Mouse (Mus musculus) neural tube, embryonic 13.5 days (tissue): ENCODE data around the gene Mta1. TPM values are rescaled to one million over a fixed set of nuclear protein-coding genes. Genes with fewer than 3 reads are reported as not detected.
A peak's percentile ranks its signal among the peaks of the same experiment; 100 is the strongest.

Experiments
- ATAC-seq: fragments of 200-750 bp; cut with Nextera tagmentation; 2 replicates; pipeline ENCODE4 v1.8.0; 2017; ENCODE audit warnings: low read depth, mild to moderate bottlenecking, moderate TSS enrichment, moderate library complexity
- H3K27ac ChIP-seq: fragments of 300-500 bp; sonication (generic); replicated peaks from 2 replicates; pipeline ENCODE4 v1.5.1; 2015; ENCODE audit warnings: moderate library complexity, mild to moderate bottlenecking, inconsistent platforms
- H3K27me3 ChIP-seq: fragments of 300-500 bp; sonication (generic); 2 replicates; pipeline ENCODE4 v1.6.1; 2015; ENCODE audit warnings: mild to moderate bottlenecking, inconsistent platforms
- H3K36me3 ChIP-seq: fragments of 300-500 bp; sonication (generic); 2 replicates; pipeline ENCODE4 v1.6.1; 2015; ENCODE audit warnings: mild to moderate bottlenecking, inconsistent platforms
- H3K4me1 ChIP-seq: fragments of 300-500 bp; sonication (generic); replicated peaks from 2 replicates; pipeline ENCODE4 v1.6.1; 2015; ENCODE audit warnings: inconsistent platforms
- H3K4me2 ChIP-seq: fragments of 300-500 bp; sonication (generic); 2 replicates; pipeline ENCODE4 v1.6.1; 2015; ENCODE audit warnings: inconsistent platforms, mild to moderate bottlenecking, moderate library complexity
- H3K4me3 ChIP-seq: fragments of 300-500 bp; sonication (generic); 2 replicates; pipeline ENCODE4 v1.5.1; 2015; ENCODE audit warnings: mild to moderate bottlenecking, inconsistent platforms
- H3K9ac ChIP-seq: fragments of 300-500 bp; sonication (generic); 2 replicates; pipeline ENCODE4 v1.6.1; 2015; ENCODE audit warnings: moderate library complexity, mild to moderate bottlenecking, inconsistent platforms
- H3K9me3 ChIP-seq: fragments of 300-500 bp; sonication (generic); 2 replicates; pipeline ENCODE4 v1.6.1; 2016; ENCODE audit warnings: inconsistent platforms
- WGBS: fragments of 180-500 bp; shearing (Covaris S2); methylation state at CpG from one replicate; pipeline ENCODE4 v1.1.7; 2015; 5-methylcytosine and 5-hydroxymethylcytosine counted together
- microRNA-seq: library from miRNA; unstranded; fragments of <30 nt; microRNA quantifications from one replicate; pipeline ENCODE4, GENCODE M21; 2016
- polyA plus RNA-seq: library from polyadenylated mRNA; unstranded; fragments of >200 nt; fragmentation: Nextera tagmentation; extraction: Ambion mirVana; gene quantifications from 2 replicates; pipeline ENCODE4 v1.2.1, GENCODE M21; 2015

The Mta1 gene
- polyA plus RNA-seq, 1 experiment from 2014 or later, result 14.8 TPM

DNA sequence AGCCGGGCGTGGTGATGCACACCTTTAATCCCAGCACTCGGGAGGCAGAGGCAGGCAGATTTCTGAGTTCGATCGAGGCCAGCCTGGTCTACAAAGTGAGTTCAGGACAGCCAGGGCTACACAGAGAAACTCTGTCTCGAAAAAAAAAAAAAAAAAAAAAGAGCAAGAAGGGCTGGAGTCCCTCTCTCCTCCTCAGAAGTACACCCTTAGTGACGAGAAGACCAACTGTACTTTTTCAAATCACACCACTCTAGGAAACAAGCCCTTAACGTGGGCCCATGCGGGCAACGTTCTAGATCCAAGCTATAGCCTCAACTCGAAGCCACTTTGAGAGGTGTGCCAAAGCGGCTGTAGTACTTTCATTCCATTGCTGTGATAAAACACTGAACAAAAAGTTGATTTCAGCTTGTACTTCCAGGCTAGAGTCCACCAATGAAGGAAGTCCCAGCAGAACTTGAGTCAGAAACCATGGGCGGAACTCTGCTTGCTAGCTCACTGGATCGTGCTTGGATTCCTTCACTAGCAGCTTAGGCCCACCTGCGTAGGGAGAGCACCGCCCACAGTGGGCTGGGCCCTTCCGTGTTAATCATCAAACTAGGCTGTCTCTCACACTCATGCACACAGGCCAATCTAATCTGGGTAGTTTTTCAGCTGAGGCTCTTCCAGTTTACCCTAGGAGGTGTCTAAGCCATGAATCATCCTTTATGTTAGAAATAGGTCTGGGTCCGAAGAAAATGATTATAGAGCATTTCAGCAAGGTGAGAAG is 79.1 kb downstream of the Mta1 start:
- H3K4me3 ChIP-seq, result no peak overlapping the region
- no peaks in the 10 kb centered on the region for H3K4me1 ChIP-seq
- 87% methylated on average over 18 of the region's 18 CpGs for WGBS
- no peak for ATAC-seq
- H3K9me3 ChIP-seq, result no peaks in the 10 kb centered on the region
- H3K36me3 ChIP-seq, result no peaks in the 10 kb centered on the region
- no peak overlapping the region for H3K27ac ChIP-seq
- H3K9ac ChIP-seq, result no peak overlapping the region
- no peak overlapping the region for H3K4me2 ChIP-seq
- no peaks in the 10 kb centered on the region for H3K27me3 ChIP-seq

DNA sequence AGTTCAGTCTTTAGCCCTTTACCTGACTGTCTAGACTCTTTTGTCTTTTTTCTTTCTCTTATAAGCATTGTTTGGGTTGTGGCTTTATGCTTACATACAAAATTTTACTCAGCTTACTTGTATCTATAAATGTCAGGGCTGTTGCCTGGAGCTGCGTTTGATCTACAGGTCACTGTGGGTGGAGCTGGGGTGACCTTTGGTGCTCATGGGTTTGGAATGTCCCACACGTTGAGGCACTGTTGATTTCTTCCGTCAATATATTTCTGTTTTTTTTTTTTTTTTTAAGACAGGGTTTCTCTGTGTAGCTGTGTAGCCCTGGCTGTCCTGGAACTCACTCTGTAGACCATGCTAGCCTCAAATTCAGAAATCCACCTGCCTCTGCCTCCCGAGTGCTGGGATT is 82.9 kb downstream of the Mta1 start:
- peaks cover 6% of the 10 kb centered on the region for H3K4me1 ChIP-seq
- 72% methylated on average over 4 of the region's 4 CpGs for WGBS
- H3K27ac ChIP-seq, result no peak overlapping the region
- H3K9ac ChIP-seq, result no peak overlapping the region
- no peak for ATAC-seq
- H3K27me3 ChIP-seq, result 0 out of 2 replicates have a peak, but pooled peaks cover 5% of the 10 kb centered on the region
- no peak overlapping the region for H3K4me3 ChIP-seq
- no peak overlapping the region for H3K4me2 ChIP-seq
- no peaks in the 10 kb centered on the region for H3K9me3 ChIP-seq
- H3K36me3 ChIP-seq, result no peaks in the 10 kb centered on the region

DNA sequence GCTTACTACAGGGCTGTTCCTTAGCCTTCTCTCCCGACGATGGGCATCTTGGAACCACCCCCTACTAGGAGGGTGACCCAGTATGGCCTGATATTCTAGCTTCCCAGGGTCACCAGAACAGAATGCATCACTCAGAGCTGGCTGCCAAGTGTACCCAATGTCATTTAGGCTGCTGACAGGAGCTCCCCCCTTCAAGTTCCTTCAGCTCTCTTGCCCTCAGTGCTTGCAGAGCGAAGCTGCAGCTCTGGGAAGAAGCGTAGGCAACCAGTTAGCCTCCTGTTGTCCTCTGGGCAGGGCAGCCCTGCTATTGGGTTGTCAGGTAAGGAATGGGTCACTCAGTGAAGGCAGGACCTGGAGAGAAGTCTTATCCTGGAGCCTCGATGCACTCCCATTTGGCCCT is 86.9 kb downstream of the Mta1 start:
- no peak for ATAC-seq
- Histone ChIP-seq H3K27me3 (peaks cover 5% of the 10 kb centered on the region; the same call in 1 of the 2 replicates), H3K4me1 (peaks cover 29% of the 10 kb centered on the region), H3K36me3 (peaks cover 18% of the 10 kb centered on the region), H3K4me3 (peak overlapping the region; percentile 70; the same call in 1 of the 2 replicates), H3K27ac (no peak overlapping the region), H3K4me2 (peak overlapping the region; percentile 93), H3K9me3 (no peaks in the 10 kb centered on the region), H3K9ac (peak overlapping the region; percentile 87; the same call in 1 of the 2 replicates)
- whole genome bisulfite sequencing, result 64% methylated on average over 5 of the region's 5 CpGs

DNA sequence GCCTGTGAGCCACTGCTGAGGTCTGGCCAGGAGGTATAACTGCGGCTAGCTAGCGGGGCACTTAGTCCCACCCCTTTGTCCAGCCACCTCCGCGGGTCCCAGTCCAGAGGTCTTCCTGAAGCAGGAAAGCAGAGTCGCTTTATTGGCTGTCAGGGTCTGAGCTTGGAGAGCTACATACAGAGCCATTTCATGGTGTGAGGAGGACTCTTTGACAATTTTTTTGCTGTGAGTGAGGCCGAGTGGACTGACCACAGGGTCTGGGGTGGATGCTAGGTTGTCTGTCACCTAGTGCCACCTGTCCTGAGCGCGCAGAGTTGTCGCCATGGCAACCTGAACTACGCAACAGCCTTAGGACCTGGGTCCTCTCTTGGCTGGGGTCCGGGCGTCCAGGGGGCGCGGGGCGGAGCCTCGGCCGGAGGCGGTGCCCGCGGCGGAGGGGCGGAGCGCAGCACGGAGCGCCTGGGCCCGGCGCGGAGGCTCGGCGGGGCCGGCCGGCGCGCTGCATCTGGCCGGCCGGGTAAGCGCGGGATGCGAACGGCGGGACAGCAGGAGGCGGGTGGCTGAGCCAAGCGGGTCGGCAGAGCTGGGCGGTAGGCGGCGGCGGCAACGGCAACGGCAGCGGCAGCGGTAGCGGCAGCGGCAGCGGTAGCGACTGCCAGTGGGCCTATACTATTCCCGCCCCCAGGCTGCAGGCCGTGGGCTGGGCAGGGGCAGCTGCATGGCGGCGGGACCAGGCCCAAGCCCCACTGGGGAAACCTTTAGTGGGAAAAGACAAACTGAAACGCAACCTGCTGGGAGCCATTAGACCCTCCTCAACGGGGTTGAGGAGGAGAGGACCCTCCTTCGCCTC is 87.6 kb downstream of the Mta1 start, which contains the start of gene Tmem121:
Gene Tmem121, plus strand, starts transcription at position 489 of the 850 bp plus-strand sequence.
- Histone ChIP-seq H3K27ac (peak within 1 kb of the TSS; percentile 39; the same call in 1 of the 2 replicates), H3K4me3 (peak within 1 kb of the TSS; percentile 70)

DNA sequence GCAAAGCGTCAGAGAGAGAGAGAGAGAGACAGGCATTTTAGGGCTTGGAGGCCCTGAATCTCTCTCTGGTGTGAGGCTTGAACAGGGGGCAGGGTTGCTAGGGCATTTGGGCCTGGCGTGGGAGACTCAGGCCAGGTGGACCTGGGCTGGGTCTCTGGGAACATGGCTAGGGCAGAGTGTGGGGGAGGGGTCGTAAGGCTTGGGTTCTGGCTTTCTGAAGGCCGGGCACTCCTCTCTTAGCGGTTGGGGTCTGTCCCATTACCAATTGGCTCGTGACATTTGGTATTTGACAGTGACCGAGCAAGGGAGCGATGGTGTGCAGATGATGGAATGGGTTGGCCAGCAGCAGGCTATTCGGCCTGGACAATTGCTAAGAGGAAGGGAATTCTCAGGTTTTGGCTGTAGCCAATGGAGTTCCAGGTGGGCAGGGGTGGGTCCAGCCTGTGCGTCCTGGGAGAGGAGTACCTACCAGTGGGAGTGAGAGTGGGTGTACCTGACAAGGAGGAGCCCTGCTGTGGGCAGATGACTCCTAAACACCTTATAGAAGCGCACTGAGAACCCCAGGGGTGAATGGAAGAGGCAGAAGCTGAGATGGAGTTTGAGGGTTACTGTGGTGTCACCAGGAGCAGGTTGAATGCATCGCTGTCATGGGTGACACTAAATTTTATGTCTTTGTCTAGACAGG is 88.4 kb downstream of the Mta1 start:
- H3K27ac ChIP-seq, result peak overlapping the region; percentile 39; the same call in 1 of the 2 replicates
- peak overlapping the region; percentile 87 for H3K9ac ChIP-seq
- H3K27me3 ChIP-seq, result peaks cover 5% of the 10 kb centered on the region; the same call in 1 of the 2 replicates
- peaks cover 29% of the 10 kb centered on the region for H3K4me1 ChIP-seq
- H3K36me3 ChIP-seq, result peaks cover 34% of the 10 kb centered on the region
- peak overlapping the region; percentile 93 for H3K4me2 ChIP-seq
- H3K9me3 ChIP-seq, result no peaks in the 10 kb centered on the region
- peak overlapping the region; percentile 70 for H3K4me3 ChIP-seq
- peak; percentile 15; the same call in 1 of the 2 replicates for ATAC-seq
- WGBS, result 39% methylated on average over 12 of the region's 12 CpGs

More for the DNA sequence above, 87.6 kb downstream of the Mta1 start, which contains the start of gene Tmem121:
- H3K4me2 ChIP-seq, result peak within 1 kb of the TSS; percentile 93
- peaks cover 5% of the 10 kb centered on the region; the same call in 1 of the 2 replicates for H3K27me3 ChIP-seq
- ATAC-seq, result peak; percentile 70
- H3K9me3 ChIP-seq, result no peaks in the 10 kb centered on the region
- peak within 1 kb of the TSS; percentile 87 for H3K9ac ChIP-seq
- 1% methylated on average over 56 of the region's 63 CpGs for WGBS
- H3K36me3 ChIP-seq, result peaks cover 26% of the 10 kb centered on the region
- peaks cover 29% of the 10 kb centered on the region for H3K4me1 ChIP-seq

Small RNAs within 50 kb of the gene (microRNA-seq; reads per million reads assigned to microRNA genes)
- not detected for gene Gm44471

Other genes starting within 250 kb of the Mta1 start
- gene Gpr132, start 230.1 kb upstream of the Mta1 start, polyA plus RNA-seq, result not detected in 2 replicates
- gene Jag2, start 168.5 kb upstream of the Mta1 start, polyA plus RNA-seq, result 8.6 and 9.6 TPM in 2 replicates
- 55.1 and 74.8 TPM in 2 replicates for gene Nudt14, start 156.2 kb upstream of the Mta1 start, polyA plus RNA-seq
- gene Btbd6, start 121.8 kb upstream of the Mta1 start, polyA plus RNA-seq, result 35.0 and 41.4 TPM in 2 replicates
- gene Brf1, start 97.6 kb upstream of the Mta1 start, polyA plus RNA-seq, result 55.8 and 55.9 TPM in 2 replicates
- gene Pacs2, start 83.8 kb upstream of the Mta1 start, polyA plus RNA-seq, result 26.1 and 27.8 TPM in 2 replicates
- gene Tex22, start 23.8 kb upstream of the Mta1 start, polyA plus RNA-seq, result not detected in 2 replicates
- gene Crip2, start 42.0 kb downstream of the Mta1 start, polyA plus RNA-seq, result 301 and 350 TPM in 2 replicates
- gene Crip1, start 48.0 kb downstream of the Mta1 start, polyA plus RNA-seq, result 66.3 and 74.9 TPM in 2 replicates
- gene Tedc1, start 58.1 kb downstream of the Mta1 start, polyA plus RNA-seq, result 17.1 and 18.7 TPM in 2 replicates
- 33.5 and 33.9 TPM in 2 replicates for gene Tmem121, start 87.7 kb downstream of the Mta1 start, polyA plus RNA-seq